Mouse (Mus musculus): Measurements from ENCODE around the gene Slc25a12.

DNA sequence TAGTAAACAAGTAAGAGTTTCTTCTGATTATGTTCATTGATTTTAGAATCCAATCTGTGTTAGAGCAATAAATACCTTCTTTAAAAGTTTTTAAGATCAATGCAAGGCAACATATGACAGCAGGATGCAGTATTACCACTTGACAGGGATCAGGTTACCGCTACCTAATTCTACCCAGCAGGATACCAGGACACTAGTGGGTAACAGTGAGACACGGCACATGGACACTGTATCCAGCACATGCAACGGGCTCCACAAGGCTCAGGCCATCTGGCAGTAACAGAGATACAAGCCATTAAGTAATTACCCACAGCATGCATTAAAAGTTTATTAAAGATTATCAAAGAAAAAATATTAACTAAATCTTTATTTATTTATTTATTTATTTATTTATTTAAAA, 37.8 kb downstream of the Slc25a12 start:
- no peak for TF ChIP-seq CTCF (IDR thresholded peaks at IDR 0.05; ENCODE audit: low read depth, low read length)
- TF ChIP-seq POLR2A (IDR thresholded peaks at IDR 0.05; ENCODE audit: borderline replicate concordance, low read depth, low read length) = no peak

Measured in bone marrow macrophage, adult 2 months (primary cell).